Comparison of ENCODE assay signal across 9 mouse cellular contexts in the genomic region with DNA sequence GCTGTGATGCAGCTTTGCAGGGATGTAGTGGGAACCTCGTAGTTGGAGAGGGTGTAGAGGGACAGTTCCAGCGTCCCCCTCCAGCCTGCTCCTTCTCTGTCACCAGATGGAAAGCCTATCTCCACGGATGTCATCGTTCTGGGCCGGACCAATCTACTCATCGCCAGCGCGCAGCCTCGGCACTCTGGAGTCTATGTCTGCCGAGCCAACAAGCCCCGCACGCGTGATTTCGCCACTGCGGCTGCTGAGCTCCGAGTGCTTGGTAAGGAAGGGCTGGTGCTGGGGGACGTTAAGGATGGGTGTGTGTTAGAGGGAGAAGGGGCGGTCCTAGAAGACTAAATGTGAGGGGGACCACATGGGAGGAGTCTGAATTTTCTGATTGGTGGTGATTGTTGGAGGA. TPM values are rescaled to one million over a fixed set of nuclear protein-coding genes. Genes with fewer than 3 reads are reported as not detected.
DNase-seq lines count a peak whose midpoint lies in the region; ATAC-seq and TF ChIP-seq lines count a peak whose summit lies in the region.
"Had no signal": no experiment of that assay in that cellular context is flagged by ENCODE, and none has a peak within 500 bp of the region (broad histone marks: within the 10 kb centered on the region; RNA-seq: fewer than 3 reads in every experiment).

No protein-coding gene starts in this region.

- 21% methylated on average over 17 of the region's 18 CpGs for WGBS in embryonic facial prominence, embryonic 14.5 days
- WGBS in hindbrain, embryonic 12.5 days = 15% methylated on average over 18 of the region's 18 CpGs
- WGBS in midbrain, postnatal 0 days = 36% methylated on average over 18 of the region's 18 CpGs

- DNase-seq in kidney, postnatal 10 days = peak; percentile 51
- DNase-seq in kidney, adult 11 months = no peak
- no peak for DNase-seq in embryonic facial prominence, embryonic 14.5 days (ENCODE audit: low spot score)
- peak; percentile 42 for DNase-seq in midbrain, postnatal 0 days (ENCODE audit: low spot score)
- DNase-seq in gastrocnemius, postnatal 25 days = no peak
- DNase-seq in T-cell, adult 2 months (ENCODE audit: low spot score) = no peak

- 0 out of 2 replicates have a peak overlapping the region, but pooled peaks have one; percentile 22 for H3K9ac ChIP-seq in embryonic facial prominence, embryonic 14.5 days (ENCODE audit: low read depth, low read length)
- H3K9ac ChIP-seq in hindbrain, embryonic 12.5 days = no peak overlapping the region
- H3K9ac ChIP-seq in midbrain, postnatal 0 days (replicated peaks; ENCODE audit: low read length, poor library complexity, severe bottlenecking) = no peak overlapping the region

- H3K9me3 ChIP-seq in embryonic facial prominence, embryonic 14.5 days (ENCODE audit: control insufficient read depth, low read length) = no peaks in the 10 kb centered on the region
- no peaks in the 10 kb centered on the region for H3K9me3 ChIP-seq in hindbrain, embryonic 12.5 days (replicated peaks)
- H3K9me3 ChIP-seq in midbrain, postnatal 0 days (ENCODE audit: low read length) = no peaks in the 10 kb centered on the region

- no peak for ATAC-seq in embryonic facial prominence, embryonic 14.5 days (ENCODE audit: low read depth)
- no peak for ATAC-seq in hindbrain, embryonic 12.5 days (ENCODE audit: low FRiP score)
- no peak for ATAC-seq in midbrain, postnatal 0 days (ENCODE audit: low FRiP score)
- no peak for ATAC-seq in CD4-positive, CD25-positive, alpha-beta regulatory T cell, adult 4 months
- ATAC-seq: Patski had no signal

- H3K27me3 ChIP-seq in embryonic facial prominence, embryonic 14.5 days (replicated peaks; ENCODE audit: control insufficient read depth, insufficient read depth, low read length) = no peaks in the 10 kb centered on the region; the same call in 1 of the 2 replicates
- peaks cover 28% of the 10 kb centered on the region for H3K27me3 ChIP-seq in hindbrain, embryonic 12.5 days
- H3K27me3 ChIP-seq in midbrain, postnatal 0 days (ENCODE audit: insufficient read depth, low read length) = no peaks in the 10 kb centered on the region

- H3K27ac ChIP-seq in embryonic facial prominence, embryonic 14.5 days (replicated peaks; ENCODE audit: low read depth, low read length) = no peak overlapping the region
- no peak overlapping the region for H3K27ac ChIP-seq in hindbrain, embryonic 12.5 days
- no peak overlapping the region for H3K27ac ChIP-seq in midbrain, postnatal 0 days (ENCODE audit: low read depth, low read length)

- peak overlapping the region; percentile 26; the same call in 1 of the 2 replicates for H3K4me2 ChIP-seq in embryonic facial prominence, embryonic 14.5 days (ENCODE audit: low read depth, low read length)
- peak overlapping the region; percentile 36 for H3K4me2 ChIP-seq in hindbrain, embryonic 12.5 days (replicated peaks)
- no peak overlapping the region for H3K4me2 ChIP-seq in midbrain, postnatal 0 days (ENCODE audit: low read depth, low read length, poor library complexity, severe bottlenecking)

- H3K36me3 ChIP-seq in embryonic facial prominence, embryonic 14.5 days (ENCODE audit: control insufficient read depth, insufficient read depth, low read length) = peaks cover 60% of the 10 kb centered on the region
- H3K36me3 ChIP-seq in hindbrain, embryonic 12.5 days = peaks cover 17% of the 10 kb centered on the region
- peaks cover 49% of the 10 kb centered on the region for H3K36me3 ChIP-seq in midbrain, postnatal 0 days (ENCODE audit: insufficient read depth, low read length)

- TF ChIP-seq CTCF in midbrain, postnatal 0 days (IDR thresholded peaks at IDR 0.05) = no peak

- no peak overlapping the region for H3K4me3 ChIP-seq in embryonic facial prominence, embryonic 14.5 days (ENCODE audit: low read depth, low read length)
- H3K4me3 ChIP-seq in hindbrain, embryonic 12.5 days = no peak overlapping the region
- no peak overlapping the region for H3K4me3 ChIP-seq in midbrain, postnatal 0 days (ENCODE audit: low read depth, low read length)

- 0 out of 2 replicates have a peak, but pooled peaks cover 4% of the 10 kb centered on the region for H3K4me1 ChIP-seq in embryonic facial prominence, embryonic 14.5 days (ENCODE audit: control insufficient read depth, insufficient read depth, low read length)
- H3K4me1 ChIP-seq in hindbrain, embryonic 12.5 days = peaks cover 12% of the 10 kb centered on the region
- H3K4me1 ChIP-seq in midbrain, postnatal 0 days (ENCODE audit: insufficient read depth, low read length) = no peaks in the 10 kb centered on the region

RNA-seq across cellular contexts. Expression of a gene that starts 18.4 kb away (rescaled TPM):
- 1.1 and 1.4 TPM in 2 replicates for polyA plus RNA-seq in embryonic facial prominence, embryonic 14.5 days (2014; fragmentation: Nextera tagmentation; extraction: Ambion mirVana)
- polyA plus RNA-seq in hindbrain, embryonic 12.5 days (2016; fragmentation: Nextera tagmentation; extraction: Ambion mirVana) = 30.9 and 34.4 TPM in 2 replicates
- total RNA-seq in midbrain, postnatal 0 days (2014; rRNA removed) = 5.3 and 7.7 TPM in 2 replicates
- polyA plus RNA-seq in midbrain, postnatal 0 days (2015; fragmentation: Nextera tagmentation; extraction: Ambion mirVana) = 6.4 and 6.6 TPM in 2 replicates
- total RNA-seq in gastrocnemius, postnatal 25 days (2021) = under 1 TPM; 0.21 to 0.33 TPM
- not detected for polyA plus RNA-seq in CD4-positive, CD25-positive, alpha-beta regulatory T cell, adult 4 months (2017; shearing (Covaris generic))
- polyA plus RNA-seq: Patski had no signal

RNA-seq across cellular contexts. Expression of a gene that starts 21.3 kb away (rescaled TPM):
- 55.6 and 58.5 TPM in 2 replicates for polyA plus RNA-seq in embryonic facial prominence, embryonic 14.5 days (2014; fragmentation: Nextera tagmentation; extraction: Ambion mirVana)
- polyA plus RNA-seq in hindbrain, embryonic 12.5 days (2016; fragmentation: Nextera tagmentation; extraction: Ambion mirVana) = 14.5 and 17.0 TPM in 2 replicates
- total RNA-seq in midbrain, postnatal 0 days (2014; rRNA removed) = 46.6 and 52.9 TPM in 2 replicates
- 11.1 and 11.9 TPM in 2 replicates for polyA plus RNA-seq in midbrain, postnatal 0 days (2015; fragmentation: Nextera tagmentation; extraction: Ambion mirVana)
- total RNA-seq in gastrocnemius, postnatal 25 days (2021) = 10 to 100 TPM; 26.4 to 27.3 TPM
- under 1 TPM in 1 of 2 experiments, not detected in 1; 0.05 TPM for polyA plus RNA-seq in CD4-positive, CD25-positive, alpha-beta regulatory T cell, adult 4 months (2017; shearing (Covaris generic))

Comparison
In these comparisons a context has a peak if more than half of its experiments do, and no peak if none do; other contexts are left out.
1. DNase-seq: peak in kidney, postnatal 10 days (single experiment) and midbrain, postnatal 0 days (single experiment); none in kidney, adult 11 months (single experiment), embryonic facial prominence, embryonic 14.5 days (single experiment), gastrocnemius, postnatal 25 days (single experiment) and T-cell, adult 2 months (single experiment).
2. RNA of a gene that starts 21.3 kb away (polyA plus RNA-seq): 55.6 to 58.5 TPM in embryonic facial prominence, embryonic 14.5 days, 14.5 to 17.0 TPM in hindbrain, embryonic 12.5 days and 11.1 to 11.9 TPM in midbrain, postnatal 0 days; 0.05 TPM in CD4-positive, CD25-positive, alpha-beta regulatory T cell, adult 4 months; every median in the first group is over 10 times any median in the second.